Mouse (Mus musculus) heart, adult 2 months (tissue): ENCODE results near the gene Tcfl5. TPM values are rescaled to one million over a fixed set of nuclear protein-coding genes. Genes with fewer than 3 reads are reported as not detected.
A peak's percentile ranks its signal among the peaks of the same experiment; 100 is the strongest.

ENCODE experiments used
- DNase-seq, 2 experiments: peaks; one replicate each; pipeline ENCODE4 v3.0.0; 2021
- H3K27ac ChIP-seq: fragments of 200-600 bp; 2 replicates; pipeline ENCODE4 v1.8.1; 2022
- H3K27me3 ChIP-seq: fragments of 200-500 bp; 2 replicates; pipeline ENCODE4 v1.6.1; 2012; ENCODE audit warnings: mild to moderate bottlenecking, low read length, inconsistent platforms, mixed read lengths; ENCODE audit not compliant: control insufficient read depth, insufficient read depth
- H3K36me3 ChIP-seq: fragments of 200-500 bp; 2 replicates; pipeline ENCODE4 v1.6.1; 2012; ENCODE audit warnings: low read length, inconsistent platforms; ENCODE audit not compliant: control insufficient read depth, insufficient read depth
- H3K4me1 ChIP-seq: fragments of 200-500 bp; 2 replicates; pipeline ENCODE4 v1.6.1; 2011; ENCODE audit warnings: low read length; ENCODE audit not compliant: control insufficient read depth, insufficient read depth
- H3K4me3 ChIP-seq: fragments of 200-600 bp; 2 replicates; pipeline ENCODE4 v1.8.1; 2022
- H3K79me2 ChIP-seq: fragments of 200-500 bp; replicated peaks from 2 replicates; pipeline ENCODE4 v1.6.1; 2012; ENCODE audit warnings: mild to moderate bottlenecking, inconsistent platforms, low read length, moderate library complexity, mixed read lengths; ENCODE audit not compliant: control insufficient read depth, insufficient read depth
- H3K9ac ChIP-seq: fragments of 200-500 bp; 2 replicates; pipeline ENCODE4 v1.6.1; 2012; ENCODE audit warnings: low read depth, mild to moderate bottlenecking, control low read depth, inconsistent platforms, low read length, mixed read lengths
- CTCF ChIP-seq: fragments of 200-600 bp; IDR thresholded peaks from 2 replicates; pipeline ENCODE4 v1.8.1; 2022; ENCODE audit warnings: antibody characterized with exemption, mild to moderate bottlenecking, moderate library complexity
- EP300 ChIP-seq: fragments of 200-500 bp; IDR thresholded peaks from 2 replicates; pipeline ENCODE4 v1.6.1; 2011; ENCODE audit warnings: low read depth, low read length, control low read depth; ENCODE audit not compliant: insufficient read depth
- POLR2A ChIP-seq: fragments of 200-500 bp; IDR thresholded peaks from 2 replicates; pipeline ENCODE4 v1.6.1; 2011; ENCODE audit warnings: mild to moderate bottlenecking, low read depth, low read length, control low read depth; ENCODE audit not compliant: insufficient read depth
- WGBS: fragments of 180-500 bp; shearing (Covaris S2); methylation state at CpG from one replicate; pipeline ENCODE4 v1.1.7; 2018; 5-methylcytosine and 5-hydroxymethylcytosine counted together
- intact Hi-C: fragments of 180-260 bp; cut with DNase I; formaldehyde crosslinking; loops from one replicate; pipeline ENCODE4 v1.15.1; 2025
- long read RNA-seq: library from polyadenylated mRNA; stranded (forward); transcript quantifications from one replicate; pipeline ENCODE4 v2.0.0, GENCODE M21; 2021
- polyA plus RNA-seq: library from polyadenylated mRNA; depleted of rRNA; stranded (reverse); fragments of >200 nt; gene quantifications from 2 replicates; pipeline ENCODE4 v1.2.3, GENCODE M21; 2012; rRNA removed
- total RNA-seq, 2 experiments: library from RNA; stranded (reverse); gene quantifications; 2 replicates each; pipeline ENCODE4 v1.2.3; 2021

The Tcfl5 gene
- total RNA-seq (not detected), polyA plus RNA-seq (0.12 and 0.18 TPM in 2 replicates)
- long read RNA-seq: 0 reads

DNA sequence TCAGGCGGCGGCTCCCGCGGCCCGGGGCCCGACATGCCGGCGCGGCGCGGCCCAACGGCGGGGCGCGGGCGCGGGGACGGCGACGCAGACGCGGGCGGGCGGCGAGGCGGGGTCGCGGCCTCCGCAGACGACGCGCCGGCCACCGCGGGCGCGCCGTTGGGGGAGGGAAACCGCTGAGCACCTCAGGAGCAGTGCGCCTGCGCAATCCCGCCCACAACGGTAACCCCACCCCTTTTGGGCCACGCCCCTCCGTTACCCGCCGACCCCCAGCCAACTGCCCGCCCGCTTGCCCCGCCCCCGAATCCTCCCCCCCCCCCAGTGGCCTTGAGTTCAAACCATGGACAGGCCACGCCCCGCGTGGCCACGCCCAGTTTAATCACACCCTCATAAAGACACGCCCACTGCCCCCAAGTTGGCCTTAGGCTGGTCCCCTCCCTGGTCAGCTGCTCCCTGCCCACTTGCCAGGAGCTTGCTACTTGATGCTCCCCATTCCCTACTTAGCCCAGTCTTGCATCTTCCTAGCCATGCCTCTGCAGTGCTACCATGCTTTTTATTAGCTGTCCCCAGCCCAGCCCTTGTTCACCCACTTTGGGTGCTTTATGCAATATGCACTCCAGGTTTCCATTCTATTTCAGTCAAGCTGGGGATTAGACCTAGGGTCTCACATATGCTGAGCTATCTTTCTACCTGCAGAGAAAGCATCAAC lies at the start of gene Tcfl5:
Gene Tcfl5, minus strand, starts transcription at position 154 of the 706 bp plus-strand sequence.
- no peak within 1 kb of the TSS for H3K9ac ChIP-seq
- intact Hi-C loops: no loop called here
- TF ChIP-seq CTCF: no peak
- TF ChIP-seq POLR2A: no peak
- TF ChIP-seq EP300: no peak
- no peaks in the 10 kb centered on the region for H3K4me1 ChIP-seq
- 21% methylated on average over 49 of the region's 56 CpGs for WGBS
- no peaks in the 10 kb centered on the region for H3K79me2 ChIP-seq
- DNase-seq: no peak
- no peak within 1 kb of the TSS for H3K27ac ChIP-seq
- H3K27me3 ChIP-seq: peaks cover 9% of the 10 kb centered on the region
- no peak within 1 kb of the TSS for H3K4me3 ChIP-seq
- no peaks in the 10 kb centered on the region for H3K36me3 ChIP-seq

GRCm38 (mm10) chr2:180689841-180690240 lies 47.3 kb upstream of the Tcfl5 start:
- intact Hi-C loops: no loop called here
- H3K9ac ChIP-seq: no peak overlapping the region
- TF ChIP-seq CTCF: no peak
- TF ChIP-seq EP300: no peak
- TF ChIP-seq POLR2A: no peak
- DNase-seq: peak in 1 of 2 experiments; percentile 29
- 51% methylated on average over 5 of the region's 5 CpGs for WGBS
- H3K27me3 ChIP-seq: no peaks in the 10 kb centered on the region
- H3K4me1 ChIP-seq: peaks cover 11% of the 10 kb centered on the region
- peaks cover 5% of the 10 kb centered on the region for H3K79me2 ChIP-seq
- H3K27ac ChIP-seq: no peak overlapping the region
- no peak overlapping the region for H3K4me3 ChIP-seq
- H3K36me3 ChIP-seq: peaks cover 25% of the 10 kb centered on the region

DNA sequence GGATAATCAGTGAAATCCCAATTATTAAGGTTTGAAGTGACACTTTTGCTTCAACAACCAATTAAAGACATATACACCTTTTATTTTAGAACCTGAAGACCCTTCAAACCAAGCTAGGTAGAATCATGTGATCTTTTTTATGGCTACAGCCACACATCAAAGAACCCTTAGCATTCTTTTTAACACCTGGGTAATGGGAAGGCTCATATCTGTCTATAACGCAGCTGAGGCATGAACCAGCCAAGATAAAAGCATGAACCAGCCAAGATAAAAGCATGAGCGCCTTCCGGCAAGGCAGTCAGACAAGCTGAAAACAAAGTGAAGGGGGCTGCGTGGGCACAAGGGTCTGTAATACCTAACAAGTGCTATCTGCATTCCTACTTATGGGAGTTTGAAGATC lies 41.5 kb upstream of the Tcfl5 start:
- Histone ChIP-seq H3K36me3 (peaks cover 2% of the 10 kb centered on the region), H3K27ac (no peak overlapping the region), H3K27me3 (no peaks in the 10 kb centered on the region), H3K9ac (no peak overlapping the region), H3K4me3 (no peak overlapping the region), H3K79me2 (no peaks in the 10 kb centered on the region), H3K4me1 (no peaks in the 10 kb centered on the region)
- DNase-seq: no peak
- no peak for TF ChIP-seq CTCF
- no peak for TF ChIP-seq EP300
- TF ChIP-seq POLR2A: no peak
- intact Hi-C loops: no loop called here
- WGBS: 68% methylated on average over 4 of the region's 4 CpGs

GRCm38 (mm10) chr2:180683524-180683923 lies 41.0 kb upstream of the Tcfl5 start:
- peaks cover 2% of the 10 kb centered on the region for H3K36me3 ChIP-seq
- TF ChIP-seq POLR2A (no peak), CTCF (no peak), EP300 (no peak)
- intact Hi-C loops: no loop called here

DNA sequence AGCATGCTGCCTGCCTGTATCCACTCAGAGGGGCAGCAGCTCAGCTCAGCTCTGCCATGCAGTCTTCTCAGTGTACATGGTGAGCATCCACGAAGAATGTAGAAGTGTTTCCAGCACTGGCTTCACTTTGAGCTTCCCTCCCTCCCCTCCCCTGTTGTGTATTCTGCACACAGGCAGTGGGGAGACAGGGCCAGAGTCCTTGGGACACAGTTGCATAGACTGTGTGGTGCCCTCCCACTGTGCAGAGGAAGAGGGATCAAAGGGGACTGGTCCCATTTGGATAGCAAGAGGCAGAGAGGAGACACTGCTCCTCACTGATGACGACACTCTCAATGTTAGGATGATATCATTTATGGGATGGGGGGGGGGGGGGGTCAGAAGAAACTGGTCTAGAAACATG lies 38.7 kb upstream of the Tcfl5 start:
- intact Hi-C loops: no loop called here
- DNase-seq: no peak
- no peak overlapping the region for H3K27ac ChIP-seq
- H3K4me3 ChIP-seq: no peak overlapping the region
- H3K79me2 ChIP-seq: no peaks in the 10 kb centered on the region
- no peaks in the 10 kb centered on the region for H3K27me3 ChIP-seq
- WGBS: 36% methylated on average over 2 of the region's 2 CpGs
- no peaks in the 10 kb centered on the region; the same call in 1 of the 2 replicates for H3K4me1 ChIP-seq
- H3K9ac ChIP-seq: no peak overlapping the region
- peaks cover 2% of the 10 kb centered on the region for H3K36me3 ChIP-seq
- no peak for TF ChIP-seq CTCF
- no peak for TF ChIP-seq POLR2A
- no peak for TF ChIP-seq EP300

More at GRCm38 (mm10) chr2:180683524-180683923, 41.0 kb upstream of the Tcfl5 start:
- Histone ChIP-seq H3K27ac (no peak overlapping the region), H3K27me3 (no peaks in the 10 kb centered on the region), H3K4me1 (no peaks in the 10 kb centered on the region), H3K79me2 (no peaks in the 10 kb centered on the region), H3K9ac (no peak overlapping the region), H3K4me3 (no peak overlapping the region)
- 85% methylated on average over 2 of the region's 2 CpGs for WGBS
- no peak for DNase-seq

DNA sequence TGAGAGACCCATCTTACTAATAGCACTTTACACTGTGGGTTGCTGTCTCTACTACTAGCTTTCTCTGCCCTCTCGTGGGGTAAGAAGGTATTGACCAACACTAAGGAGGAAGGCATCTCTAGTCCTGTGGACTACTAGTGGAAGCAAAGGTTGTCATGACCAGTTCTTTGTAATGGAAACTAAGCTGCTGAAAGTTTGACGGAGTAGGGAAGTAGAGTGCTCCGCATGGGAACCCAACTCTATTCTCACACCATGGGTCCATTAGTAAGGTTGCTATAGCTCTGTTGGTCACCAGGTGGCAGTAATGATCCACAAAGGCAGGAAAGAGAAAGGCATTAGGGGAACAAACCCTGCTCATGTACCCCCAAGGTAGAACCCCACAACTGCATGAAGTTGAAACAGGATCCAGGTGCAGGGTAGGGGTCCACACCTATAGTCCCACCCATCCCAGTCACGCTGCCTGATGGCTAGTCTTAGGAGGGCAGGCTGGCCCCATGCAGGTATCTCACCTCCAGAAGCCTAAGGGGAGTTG lies 36.2 kb upstream of the Tcfl5 start:
- no peak for TF ChIP-seq POLR2A
- peak; percentile 87 for TF ChIP-seq CTCF
- TF ChIP-seq EP300: peak; percentile 68; the same call in 1 of the 2 replicates
- 18% methylated on average over 4 of the region's 4 CpGs for WGBS
- no peaks in the 10 kb centered on the region; the same call in 1 of the 2 replicates for H3K4me1 ChIP-seq
- H3K36me3 ChIP-seq: peaks cover 2% of the 10 kb centered on the region; the same call in 1 of the 2 replicates
- no peaks in the 10 kb centered on the region for H3K79me2 ChIP-seq
- H3K27me3 ChIP-seq: no peaks in the 10 kb centered on the region
- H3K4me3 ChIP-seq: no peak overlapping the region
- H3K27ac ChIP-seq: no peak overlapping the region
- intact Hi-C loops: loop anchor here (1.0 to 5.0 kb wide), 3 partner anchors 34 to 67 kb away; partner anchors contain the start of genes Gid8 and Slc17a9
- H3K9ac ChIP-seq: no peak overlapping the region
- peak; percentile 59 to 65 for DNase-seq
